Mouse (Mus musculus) retina, postnatal 7 days (tissue): ENCODE results near the gene Smim12.

Experiments
- DNase-seq: peaks from one replicate; pipeline ENCODE4 v3.0.0-alpha.2; 2012; ENCODE audit warnings: low read depth, low spot score

Smim12 gene

GRCm38 (mm10) chr4:127235742-127236487 is 7.7 kb upstream of the Smim12 start:
- DNase-seq: peak; percentile 82

- DNase-seq: no peak
Observed at GRCm38 (mm10) chr4:127236631-127237030, 7.0 kb upstream of the Smim12 start.

- DNase-seq: no peak
Observed at GRCm38 (mm10) chr4:127237271-127237670, 6.3 kb upstream of the Smim12 start.

- no peak for DNase-seq
Observed at GRCm38 (mm10) chr4:127242696-127243095, 888 bp upstream of the Smim12 start.

GRCm38 (mm10) chr4:127243953-127244352 is 369 bp downstream of the Smim12 start:
- no peak for DNase-seq

GRCm38 (mm10) chr4:127249701-127250349 is 6.2 kb downstream of the Smim12 start:
- DNase-seq: peak; percentile 82

GRCm38 (mm10) chr4:127251963-127252585 is 8.5 kb downstream of the Smim12 start:
- DNase-seq: no peak

- no peak for DNase-seq
Observed at GRCm38 (mm10) chr4:127256739-127257138, 13.2 kb downstream of the Smim12 start.

GRCm38 (mm10) chr4:127258186-127258897 is 14.8 kb downstream of the Smim12 start:
- DNase-seq: no peak

GRCm38 (mm10) chr4:127261601-127262000 is 18.0 kb downstream of the Smim12 start:
- no peak for DNase-seq

- DNase-seq: no peak
Observed at GRCm38 (mm10) chr4:127263438-127264182, 20.0 kb downstream of the Smim12 start.

- DNase-seq: no peak
Observed at GRCm38 (mm10) chr4:127264183-127264554, 20.6 kb downstream of the Smim12 start.

- no peak for DNase-seq
Observed at GRCm38 (mm10) chr4:127278451-127279001, 34.9 kb downstream of the Smim12 start.

- no peak for DNase-seq
Observed at GRCm38 (mm10) chr4:127279241-127279640, 35.7 kb downstream of the Smim12 start.

GRCm38 (mm10) chr4:127286907-127287306 is 43.3 kb downstream of the Smim12 start:
- no peak for DNase-seq

- no peak for DNase-seq
Observed at GRCm38 (mm10) chr4:127289039-127289548, 45.5 kb downstream of the Smim12 start.

- no peak for DNase-seq
Observed at GRCm38 (mm10) chr4:127292631-127293030, 49.0 kb downstream of the Smim12 start.
